Mouse (Mus musculus): ENCODE measurements around the gene Shmt2. TPM values are rescaled to one million over a fixed set of nuclear protein-coding genes. Genes with fewer than 3 reads are reported as not detected.

The Shmt2 gene
- polyA plus RNA-seq, 1 experiment from 2014 or later = 111 TPM

- H3K9me3 ChIP-seq = no peaks in the 10 kb centered on the region
- peaks cover 100% of the 10 kb centered on the region for H3K27me3 ChIP-seq
- H3K27ac ChIP-seq = no peak overlapping the region
- no peak overlapping the region for H3K4me2 ChIP-seq
- H3K36me3 ChIP-seq = no peaks in the 10 kb centered on the region
- 2% methylated on average over 20 of the region's 25 CpGs for WGBS
- H3K4me3 ChIP-seq = no peak overlapping the region
- ATAC-seq (ENCODE audit: borderline replicate concordance, extremely low read depth, low FRiP score, low TSS enrichment) = no peak
- H3K4me1 ChIP-seq = peaks cover 37% of the 10 kb centered on the region
- H3K9ac ChIP-seq = no peak overlapping the region
Measured at GRCm38 (mm10) chr10:127530945-127531344, 8.7 kb upstream of the Shmt2 start.

DNA sequence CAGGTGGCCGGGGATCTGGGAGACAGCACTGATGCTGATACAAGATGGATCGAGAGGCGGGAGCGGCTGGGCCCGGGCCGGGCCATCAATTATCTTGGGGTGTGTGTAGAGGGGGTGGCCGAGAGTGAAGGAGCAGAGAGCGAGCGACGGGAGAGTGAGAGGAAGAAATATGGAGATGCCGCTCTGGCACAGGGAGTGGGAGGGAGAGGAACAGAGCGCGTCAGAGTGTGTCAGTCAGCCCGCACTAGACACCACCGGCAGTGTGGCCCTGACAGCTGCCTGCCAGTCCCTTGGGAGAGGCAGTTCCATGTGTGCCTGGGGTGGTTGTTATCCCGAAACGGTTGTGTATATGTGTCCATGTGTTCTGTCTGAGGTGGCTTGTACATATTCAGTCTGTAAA is 5.2 kb upstream of the Shmt2 start:
- no peak overlapping the region for H3K4me2 ChIP-seq
- WGBS = 3% methylated on average over 17 of the region's 17 CpGs
- ATAC-seq (ENCODE audit: borderline replicate concordance, extremely low read depth, low FRiP score, low TSS enrichment) = no peak
- peaks cover 25% of the 10 kb centered on the region for H3K4me1 ChIP-seq
- H3K36me3 ChIP-seq = no peaks in the 10 kb centered on the region
- no peaks in the 10 kb centered on the region for H3K9me3 ChIP-seq
- no peak overlapping the region for H3K4me3 ChIP-seq
- H3K27ac ChIP-seq = no peak overlapping the region
- no peak overlapping the region for H3K9ac ChIP-seq
- H3K27me3 ChIP-seq = peaks cover 97% of the 10 kb centered on the region

GRCm38 (mm10) chr10:127526681-127527080 is 4.4 kb upstream of the Shmt2 start:
- Histone ChIP-seq H3K27me3 (peaks cover 89% of the 10 kb centered on the region), H3K9me3 (no peaks in the 10 kb centered on the region), H3K9ac (no peak overlapping the region), H3K27ac (no peak overlapping the region), H3K4me3 (peak overlapping the region; percentile 27), H3K4me1 (peaks cover 27% of the 10 kb centered on the region), H3K4me2 (peak overlapping the region; percentile 56), H3K36me3 (no peaks in the 10 kb centered on the region)
- WGBS = under 1% methylated on average over 26 of the region's 26 CpGs
- 0 out of 2 replicates have a peak, but pooled peaks have one; percentile 26 for ATAC-seq (ENCODE audit: borderline replicate concordance, extremely low read depth, low FRiP score, low TSS enrichment)

- H3K4me3 ChIP-seq = peak overlapping the region; percentile 27
- no peak overlapping the region for H3K9ac ChIP-seq
- H3K4me2 ChIP-seq = peak overlapping the region; percentile 56
- H3K4me1 ChIP-seq = peaks cover 33% of the 10 kb centered on the region
- H3K27ac ChIP-seq = no peak overlapping the region
- peaks cover 83% of the 10 kb centered on the region for H3K27me3 ChIP-seq
- H3K36me3 ChIP-seq = no peaks in the 10 kb centered on the region
- H3K9me3 ChIP-seq = no peaks in the 10 kb centered on the region
- no peak for ATAC-seq (ENCODE audit: borderline replicate concordance, extremely low read depth, low FRiP score, low TSS enrichment)
- 1% methylated on average over 26 of the region's 26 CpGs for WGBS
Measured at GRCm38 (mm10) chr10:127526048-127526447, 3.8 kb upstream of the Shmt2 start.

DNA sequence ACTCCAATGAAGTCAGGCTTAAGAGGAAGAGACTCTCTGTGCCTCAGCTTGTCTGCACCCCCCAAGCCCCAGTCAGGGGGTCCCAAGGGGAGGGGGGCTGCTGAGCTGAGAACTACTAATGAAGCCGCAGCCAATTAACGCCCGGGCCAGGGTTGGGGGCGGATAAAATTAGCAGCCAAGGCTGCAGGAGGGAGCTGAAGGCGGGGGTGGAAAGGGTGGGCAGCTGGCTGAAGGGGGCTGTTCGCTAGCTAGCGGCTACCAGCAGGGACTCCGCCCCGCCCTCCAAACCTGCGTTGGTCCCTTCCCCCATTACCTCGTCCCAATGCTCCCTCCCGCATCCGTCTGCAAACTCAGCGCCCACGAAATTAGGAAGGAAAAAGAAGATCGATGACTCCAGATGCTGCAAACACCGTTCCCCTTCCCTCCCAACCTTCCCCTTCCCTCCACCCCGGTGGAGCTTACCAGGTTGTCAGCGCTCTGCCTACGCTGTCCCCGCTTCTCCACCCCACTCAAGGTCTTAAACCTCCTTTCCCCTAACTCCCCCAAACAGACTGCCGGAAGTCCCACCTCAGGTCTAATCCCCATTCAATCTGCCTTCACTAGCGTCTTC is 2.5 kb upstream of the Shmt2 start:
- no peak for ATAC-seq (ENCODE audit: borderline replicate concordance, extremely low read depth, low FRiP score, low TSS enrichment)
- Histone ChIP-seq H3K27me3 (peaks cover 70% of the 10 kb centered on the region), H3K27ac (no peak overlapping the region), H3K36me3 (peaks cover 11% of the 10 kb centered on the region), H3K4me1 (peaks cover 33% of the 10 kb centered on the region), H3K9me3 (no peaks in the 10 kb centered on the region), H3K4me3 (no peak overlapping the region), H3K4me2 (no peak overlapping the region), H3K9ac (no peak overlapping the region)
- 4% methylated on average over 23 of the region's 23 CpGs for WGBS

DNA sequence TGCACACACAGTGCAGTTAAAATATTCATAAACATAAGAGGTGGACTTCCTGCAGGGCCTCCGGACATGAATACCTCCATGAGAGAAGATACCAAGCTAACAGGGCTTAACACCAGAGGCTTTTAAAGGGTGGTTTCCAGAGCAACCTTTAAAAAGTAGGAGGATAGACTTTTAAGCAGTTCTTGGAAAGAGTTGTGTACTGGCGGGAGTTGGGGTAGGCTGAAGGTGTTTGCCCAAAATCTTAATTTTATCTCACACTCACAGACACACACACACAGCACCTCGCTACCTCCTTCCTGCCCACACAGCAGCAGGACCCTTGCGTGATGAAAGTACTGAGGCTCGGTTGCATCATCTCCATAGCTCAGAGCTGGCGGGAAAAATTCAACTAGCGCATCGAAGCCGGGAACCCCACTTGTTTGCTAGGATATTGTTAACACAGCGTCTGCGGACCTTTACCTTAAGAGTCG is 598 bp downstream of the Shmt2 start:
- peaks cover 33% of the 10 kb centered on the region for H3K4me1 ChIP-seq
- H3K4me2 ChIP-seq = peak overlapping the region; percentile 91
- peak overlapping the region; percentile 66 for H3K4me3 ChIP-seq
- WGBS = 2% methylated on average over 12 of the region's 12 CpGs
- ATAC-seq (ENCODE audit: borderline replicate concordance, extremely low read depth, low FRiP score, low TSS enrichment) = no peak
- H3K27me3 ChIP-seq = peaks cover 39% of the 10 kb centered on the region
- no peaks in the 10 kb centered on the region for H3K9me3 ChIP-seq
- peak overlapping the region; percentile 62 for H3K9ac ChIP-seq
- H3K27ac ChIP-seq = peak overlapping the region; percentile 24; the same call in 1 of the 2 replicates
- peaks cover 35% of the 10 kb centered on the region for H3K36me3 ChIP-seq

DNA sequence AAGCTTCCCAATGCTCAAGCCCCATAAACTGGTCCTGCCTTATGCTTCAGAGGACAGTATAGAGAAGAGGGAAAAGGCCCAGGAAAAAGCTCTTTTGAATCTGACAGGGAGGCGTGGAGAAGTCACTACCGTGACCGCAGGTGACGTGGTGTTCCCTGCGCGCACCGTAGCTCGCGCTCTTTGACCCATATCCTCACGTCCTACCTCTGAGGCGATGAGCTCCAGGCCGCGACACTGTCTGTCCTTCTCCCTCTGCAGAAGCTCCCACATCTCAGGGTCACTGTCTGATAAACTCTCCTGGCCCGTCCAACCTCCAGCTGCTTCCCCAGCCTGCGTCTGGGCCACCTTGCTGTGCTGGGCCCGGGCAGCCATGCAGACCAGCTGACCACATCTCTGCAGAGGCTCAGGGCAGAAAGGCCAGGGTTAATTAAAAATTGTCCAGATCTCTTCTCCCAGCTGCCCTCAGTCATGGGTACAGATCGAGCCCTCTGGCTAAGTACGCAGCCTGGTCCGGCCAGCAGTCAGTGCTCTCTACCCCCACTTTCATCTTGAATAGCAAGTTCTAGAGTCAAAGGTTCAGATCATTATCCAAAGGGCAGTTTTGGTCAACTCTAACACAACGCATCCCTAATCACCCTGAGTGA is 1.4 kb downstream of the Shmt2 start:
- no peak overlapping the region for H3K27ac ChIP-seq
- ATAC-seq (ENCODE audit: borderline replicate concordance, extremely low read depth, low FRiP score, low TSS enrichment) = no peak
- H3K36me3 ChIP-seq = peaks cover 35% of the 10 kb centered on the region
- H3K9ac ChIP-seq = no peak overlapping the region
- 76% methylated on average over 20 of the region's 20 CpGs for WGBS
- peak overlapping the region; percentile 91 for H3K4me2 ChIP-seq
- peaks cover 34% of the 10 kb centered on the region for H3K4me1 ChIP-seq
- peaks cover 36% of the 10 kb centered on the region for H3K27me3 ChIP-seq
- no peaks in the 10 kb centered on the region for H3K9me3 ChIP-seq
- peak overlapping the region; percentile 66 for H3K4me3 ChIP-seq

DNA sequence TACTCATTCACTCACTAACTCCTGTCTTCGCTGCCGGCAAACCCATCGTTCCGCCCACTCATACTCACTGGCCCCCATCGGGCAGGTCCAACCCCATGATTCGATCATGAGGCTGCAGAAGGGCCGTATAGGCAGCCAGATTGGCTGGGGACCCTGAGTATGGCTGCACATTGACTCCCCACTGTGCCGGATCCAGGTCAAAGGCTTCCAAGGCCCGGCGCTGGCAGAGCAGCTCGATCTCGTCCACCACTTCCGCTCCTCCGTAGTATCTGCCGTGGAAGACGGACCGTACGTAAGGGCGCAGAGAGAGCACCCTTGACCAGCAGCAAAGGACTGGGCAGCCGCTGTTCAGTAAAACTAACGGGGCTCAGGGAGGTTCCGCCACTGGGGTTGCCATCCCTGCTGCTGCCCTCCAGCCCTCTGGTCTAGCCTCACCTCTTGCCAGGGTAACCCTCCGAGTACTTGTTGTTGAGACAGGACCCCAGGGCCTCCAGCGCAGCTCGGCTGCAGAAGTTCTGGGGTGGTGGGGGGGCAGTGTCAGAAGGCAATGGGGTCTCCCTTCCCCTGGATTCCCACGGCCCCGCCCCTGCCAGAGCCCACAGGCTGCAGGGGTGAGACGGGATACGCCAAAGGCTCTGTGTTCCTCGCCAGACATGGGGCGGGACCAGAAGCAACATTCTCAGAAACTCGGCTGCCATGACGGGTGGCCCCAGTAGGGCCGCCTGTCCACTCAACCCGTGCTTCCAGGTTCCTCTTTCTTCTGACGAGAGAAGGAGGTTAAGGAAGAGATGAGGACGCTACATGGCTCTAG is 2.1 kb downstream of the Shmt2 start:
- 93% methylated on average over 37 of the region's 37 CpGs for WGBS
- Histone ChIP-seq H3K4me1 (peaks cover 34% of the 10 kb centered on the region), H3K27me3 (peaks cover 36% of the 10 kb centered on the region)

GRCm38 (mm10) chr10:127519041-127519701 is 3.1 kb downstream of the Shmt2 start:
- H3K4me1 ChIP-seq = peaks cover 43% of the 10 kb centered on the region
- WGBS = 95% methylated on average over 26 of the region's 26 CpGs

More for the DNA sequence above, 2.1 kb downstream of the Shmt2 start:
- H3K9ac ChIP-seq = no peak overlapping the region
- H3K27ac ChIP-seq = no peak overlapping the region
- no peak for ATAC-seq (ENCODE audit: borderline replicate concordance, extremely low read depth, low FRiP score, low TSS enrichment)
- no peaks in the 10 kb centered on the region for H3K9me3 ChIP-seq
- no peak overlapping the region for H3K4me3 ChIP-seq
- H3K36me3 ChIP-seq = peaks cover 35% of the 10 kb centered on the region
- H3K4me2 ChIP-seq = no peak overlapping the region

DNA sequence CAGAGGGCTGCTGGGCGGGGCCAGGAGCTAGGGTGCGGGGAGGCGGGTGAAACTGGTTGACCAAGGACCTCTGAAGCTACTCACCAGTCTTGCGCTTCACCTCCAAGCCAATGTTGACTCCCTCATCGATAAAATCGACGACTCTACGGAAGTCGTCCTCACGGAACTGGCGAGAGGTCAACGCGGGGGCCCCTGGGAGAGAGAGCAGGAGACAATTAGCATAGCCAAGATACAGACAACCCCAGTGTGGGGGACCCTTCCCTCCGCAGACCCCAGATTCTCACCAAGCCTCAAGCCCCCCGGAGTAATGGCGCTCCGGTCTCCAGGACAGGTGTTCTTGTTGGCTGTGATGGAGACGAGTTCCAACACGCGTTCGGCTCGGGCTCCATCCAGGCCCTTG is 4.3 kb downstream of the Shmt2 start:
- no peaks in the 10 kb centered on the region for H3K9me3 ChIP-seq
- H3K4me1 ChIP-seq = peaks cover 56% of the 10 kb centered on the region
- H3K27ac ChIP-seq = no peak overlapping the region
- H3K36me3 ChIP-seq = peaks cover 35% of the 10 kb centered on the region
- no peak overlapping the region for H3K4me2 ChIP-seq
- no peak overlapping the region for H3K4me3 ChIP-seq
- H3K9ac ChIP-seq = no peak overlapping the region
- peaks cover 36% of the 10 kb centered on the region for H3K27me3 ChIP-seq
- 90% methylated on average over 22 of the region's 22 CpGs for WGBS
- no peak for ATAC-seq (ENCODE audit: borderline replicate concordance, extremely low read depth, low FRiP score, low TSS enrichment)

More at GRCm38 (mm10) chr10:127519041-127519701, 3.1 kb downstream of the Shmt2 start:
- Histone ChIP-seq H3K27me3 (peaks cover 36% of the 10 kb centered on the region), H3K4me3 (no peak overlapping the region), H3K36me3 (peaks cover 35% of the 10 kb centered on the region), H3K9ac (no peak overlapping the region), H3K9me3 (no peaks in the 10 kb centered on the region), H3K4me2 (no peak overlapping the region), H3K27ac (no peak overlapping the region)
- ATAC-seq (ENCODE audit: borderline replicate concordance, extremely low read depth, low FRiP score, low TSS enrichment) = no peak

GRCm38 (mm10) chr10:127516576-127517260 is 5.5 kb downstream of the Shmt2 start:
- Histone ChIP-seq H3K27me3 (peaks cover 43% of the 10 kb centered on the region), H3K27ac (peak overlapping the region; percentile 75), H3K36me3 (peaks cover 35% of the 10 kb centered on the region), H3K4me1 (peaks cover 65% of the 10 kb centered on the region), H3K4me3 (peak overlapping the region; percentile 9), H3K4me2 (peak overlapping the region; percentile 51), H3K9ac (peak overlapping the region; percentile 23; the same call in 1 of the 2 replicates), H3K9me3 (no peaks in the 10 kb centered on the region)
- WGBS = 11% methylated on average over 30 of the region's 30 CpGs
- ATAC-seq (ENCODE audit: borderline replicate concordance, extremely low read depth, low FRiP score, low TSS enrichment) = peak; percentile 40
